Comparison of ENCODE assay signal across 11 mouse cellular contexts in the genomic region with DNA sequence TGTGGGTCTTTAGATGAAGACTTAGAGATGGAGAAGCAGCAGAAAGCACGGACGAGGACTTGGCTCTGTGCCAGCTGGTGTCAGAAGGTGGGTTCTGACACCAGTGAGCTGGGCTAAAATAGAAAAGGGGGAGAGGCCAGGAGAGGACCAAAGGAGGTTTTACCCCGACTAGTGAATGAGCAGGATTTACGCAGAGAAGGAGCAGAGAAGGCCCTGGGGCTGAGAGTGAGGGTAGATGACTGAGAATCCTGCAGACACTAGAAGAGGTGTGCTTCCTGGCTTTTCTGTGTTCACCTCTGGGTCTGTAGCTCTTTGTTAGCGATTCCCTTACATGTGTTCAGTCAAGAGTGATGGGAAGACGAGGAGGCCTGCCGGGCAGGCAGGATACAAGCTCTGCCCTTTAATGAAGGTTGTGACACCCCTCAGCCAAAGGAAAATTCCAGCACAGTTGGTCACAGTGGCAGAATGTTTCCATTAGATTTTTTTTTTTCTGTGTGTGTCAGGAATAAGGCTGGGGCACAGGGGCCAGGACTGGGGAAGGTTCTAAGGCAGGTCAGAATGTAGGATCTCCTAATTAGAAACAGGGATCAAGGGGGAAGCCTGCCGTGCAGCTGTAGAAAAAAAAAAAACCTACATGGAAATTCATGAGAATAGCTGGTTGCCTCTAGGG. TPM values are rescaled to one million over a fixed set of nuclear protein-coding genes. Genes with fewer than 3 reads are reported as not detected.
DNase-seq lines count a peak whose midpoint lies in the region; ATAC-seq and TF ChIP-seq lines count a peak whose summit lies in the region.
"Had no signal": no experiment of that assay in that cellular context is flagged by ENCODE, and none has a peak within 500 bp of the region (broad histone marks: within the 10 kb centered on the region; RNA-seq: fewer than 3 reads in every experiment).

No protein-coding gene starts in this region.

- no peak overlapping the region for H3K9ac ChIP-seq in heart, embryonic 15.5 days
- peak overlapping the region; percentile 79 for H3K9ac ChIP-seq in hindbrain, embryonic 11.5 days (ENCODE audit: low read depth, low read length)
- peak overlapping the region; percentile 33; the same call in 1 of the 2 replicates for H3K9ac ChIP-seq in midbrain, postnatal 0 days (replicated peaks; ENCODE audit: low read length, poor library complexity, severe bottlenecking)
- H3K9ac ChIP-seq: liver, embryonic 14.5 days had no signal

- H3K27ac ChIP-seq in heart, embryonic 15.5 days = peak overlapping the region; percentile 95
- H3K27ac ChIP-seq in hindbrain, embryonic 11.5 days (ENCODE audit: low read depth, low read length) = peak overlapping the region; percentile 85
- H3K27ac ChIP-seq in midbrain, postnatal 0 days (ENCODE audit: low read depth, low read length) = peak overlapping the region; percentile 52
- H3K27ac ChIP-seq: liver, embryonic 14.5 days had no signal

- peak overlapping the region; percentile 86 for H3K4me2 ChIP-seq in heart, embryonic 15.5 days
- H3K4me2 ChIP-seq in hindbrain, embryonic 11.5 days (replicated peaks; ENCODE audit: low read depth, low read length) = peak overlapping the region; percentile 74
- peak overlapping the region; percentile 85 for H3K4me2 ChIP-seq in midbrain, postnatal 0 days (ENCODE audit: low read depth, low read length, poor library complexity, severe bottlenecking)

- H3K27me3 ChIP-seq in heart, embryonic 15.5 days = no peaks in the 10 kb centered on the region
- no peaks in the 10 kb centered on the region for H3K27me3 ChIP-seq in hindbrain, embryonic 11.5 days (ENCODE audit: control insufficient read depth, insufficient read depth, low read length)
- no peaks in the 10 kb centered on the region for H3K27me3 ChIP-seq in midbrain, postnatal 0 days (ENCODE audit: insufficient read depth, low read length)

- peak overlapping the region; percentile 71; the same call in 1 of the 2 replicates for H3K4me3 ChIP-seq in heart, embryonic 15.5 days
- H3K4me3 ChIP-seq in hindbrain, embryonic 11.5 days (ENCODE audit: low read depth, low read length) = peak overlapping the region; percentile 51
- peak overlapping the region; percentile 62 for H3K4me3 ChIP-seq in midbrain, postnatal 0 days (ENCODE audit: low read depth, low read length)

- no peak for TF ChIP-seq CTCF in midbrain, postnatal 0 days (IDR thresholded peaks at IDR 0.05)

- H3K36me3 ChIP-seq in heart, embryonic 15.5 days = no peaks in the 10 kb centered on the region
- H3K36me3 ChIP-seq in hindbrain, embryonic 11.5 days (ENCODE audit: control insufficient read depth, insufficient read depth, low read length) = no peaks in the 10 kb centered on the region
- H3K36me3 ChIP-seq in midbrain, postnatal 0 days (ENCODE audit: insufficient read depth, low read length) = no peaks in the 10 kb centered on the region

- no peaks in the 10 kb centered on the region for H3K9me3 ChIP-seq in heart, embryonic 15.5 days (replicated peaks)
- H3K9me3 ChIP-seq in hindbrain, embryonic 11.5 days (ENCODE audit: control insufficient read depth, low read length) = no peaks in the 10 kb centered on the region
- H3K9me3 ChIP-seq in midbrain, postnatal 0 days (ENCODE audit: low read length) = no peaks in the 10 kb centered on the region

- intact Hi-C loops in heart, postnatal 10 days (cut with DNase I) = no loop called here

- no peak for ATAC-seq in heart, embryonic 15.5 days (replicated peaks; ENCODE audit: insufficient number of reproducible peaks, insufficient read depth, low FRiP score, low read depth)
- no peak for ATAC-seq in hindbrain, embryonic 11.5 days (ENCODE audit: low FRiP score)
- no peak for ATAC-seq in midbrain, postnatal 0 days (ENCODE audit: low FRiP score)
- ATAC-seq: inflammation-experienced regulatory T-cells, adult 6 months had no signal

- H3K4me1 ChIP-seq in heart, embryonic 15.5 days (replicated peaks) = peaks cover 54% of the 10 kb centered on the region
- no peaks in the 10 kb centered on the region for H3K4me1 ChIP-seq in hindbrain, embryonic 11.5 days (replicated peaks; ENCODE audit: control insufficient read depth, insufficient read depth, low read length)
- peaks cover 3% of the 10 kb centered on the region; the same call in 1 of the 2 replicates for H3K4me1 ChIP-seq in midbrain, postnatal 0 days (ENCODE audit: insufficient read depth, low read length)

- DNase-seq in heart, postnatal 10 days = no peak
- peak; percentile 41 for DNase-seq in embryo, embryonic 9.5 days (ENCODE audit: extremely low spot score)
- DNase-seq in hindbrain, embryonic 11.5 days (ENCODE audit: low spot score) = peak; percentile 31
- no peak for DNase-seq in midbrain, postnatal 0 days (ENCODE audit: low spot score)
- no peak for DNase-seq in frontal cortex, postnatal 36 days (ENCODE audit: low spot score in 2 of 2)
- DNase-seq in urinary bladder, postnatal 36 days (ENCODE audit: low spot score in 2 of 2) = no peak
- DNase-seq in right cerebral cortex, adult 2 months (ENCODE audit: low spot score in 2 of 2) = no peak
- DNase-seq: thymus, postnatal 25 days had no signal

- WGBS in heart, embryonic 15.5 days = 34% methylated on average over 8 of the region's 8 CpGs
- WGBS in hindbrain, embryonic 11.5 days = 37% methylated on average over 8 of the region's 8 CpGs
- 19% methylated on average over 8 of the region's 8 CpGs for WGBS in midbrain, postnatal 0 days

RNA-seq across cellular contexts. Expression of gene Dixdc1, which starts 13.3 kb away (rescaled TPM):
- polyA plus RNA-seq in heart, embryonic 15.5 days (2015; fragmentation: Nextera tagmentation; extraction: Ambion mirVana) = 9.1 and 9.2 TPM in 2 replicates
- 1 to 10 TPM; 7.4 to 7.7 TPM for total RNA-seq in heart, postnatal 10 days (2021)
- polyA plus RNA-seq in hindbrain, embryonic 11.5 days (2014; fragmentation: Nextera tagmentation; extraction: Ambion mirVana) = 25.2 and 31.0 TPM in 2 replicates
- 33.3 and 52.6 TPM in 2 replicates for total RNA-seq in midbrain, postnatal 0 days (2014; rRNA removed)
- polyA plus RNA-seq in midbrain, postnatal 0 days (2015; fragmentation: Nextera tagmentation; extraction: Ambion mirVana) = 26.1 and 28.6 TPM in 2 replicates

RNA-seq across cellular contexts. Expression of gene 2310030G06Rik, which starts 20.3 kb away (rescaled TPM):
- 8.7 and 9.2 TPM in 2 replicates for polyA plus RNA-seq in heart, embryonic 15.5 days (2015; fragmentation: Nextera tagmentation; extraction: Ambion mirVana)
- 1 to 10 TPM; 3.6 to 5.6 TPM for total RNA-seq in heart, postnatal 10 days (2021)
- polyA plus RNA-seq in hindbrain, embryonic 11.5 days (2014; fragmentation: Nextera tagmentation; extraction: Ambion mirVana) = 1.3 and 1.7 TPM in 2 replicates
- total RNA-seq in midbrain, postnatal 0 days (2014; rRNA removed) = 1.3 and 1.5 TPM in 2 replicates
- 2.9 and 3.3 TPM in 2 replicates for polyA plus RNA-seq in midbrain, postnatal 0 days (2015; fragmentation: Nextera tagmentation; extraction: Ambion mirVana)
- polyA plus RNA-seq: inflammation-experienced regulatory T-cells, adult 6 months had no signal

RNA-seq across cellular contexts. Expression of gene Cryab, which starts 25.1 kb away (rescaled TPM):
- 978 and 1,330 TPM in 2 replicates for polyA plus RNA-seq in heart, embryonic 15.5 days (2015; fragmentation: Nextera tagmentation; extraction: Ambion mirVana)
- 1,000 to 10,000 TPM; 1,315 to 1,426 TPM for total RNA-seq in heart, postnatal 10 days (2021)
- polyA plus RNA-seq in hindbrain, embryonic 11.5 days (2014; fragmentation: Nextera tagmentation; extraction: Ambion mirVana) = 5.9 and 7.4 TPM in 2 replicates
- total RNA-seq in midbrain, postnatal 0 days (2014; rRNA removed) = 6.2 and 11.3 TPM in 2 replicates
- polyA plus RNA-seq in midbrain, postnatal 0 days (2015; fragmentation: Nextera tagmentation; extraction: Ambion mirVana) = 18.7 and 19.7 TPM in 2 replicates

RNA-seq across cellular contexts. Expression of gene Hspb2, which starts 26.1 kb away (rescaled TPM):
- 236 and 268 TPM in 2 replicates for polyA plus RNA-seq in heart, embryonic 15.5 days (2015; fragmentation: Nextera tagmentation; extraction: Ambion mirVana)
- total RNA-seq in heart, postnatal 10 days (2021) = 100 to 1,000 TPM; 119 to 133 TPM
- polyA plus RNA-seq in hindbrain, embryonic 11.5 days (2014; fragmentation: Nextera tagmentation; extraction: Ambion mirVana) = 1.9 and 2.4 TPM in 2 replicates
- total RNA-seq in midbrain, postnatal 0 days (2014; rRNA removed) = 1.1 and 5.2 TPM in 2 replicates
- polyA plus RNA-seq in midbrain, postnatal 0 days (2015; fragmentation: Nextera tagmentation; extraction: Ambion mirVana) = 2.5 and 2.6 TPM in 2 replicates
- polyA plus RNA-seq: inflammation-experienced regulatory T-cells, adult 6 months had no signal

RNA-seq across cellular contexts. Expression of gene Fdxacb1, which starts 42.0 kb away (rescaled TPM):
- 7.6 and 10.2 TPM in 2 replicates for polyA plus RNA-seq in heart, embryonic 15.5 days (2015; fragmentation: Nextera tagmentation; extraction: Ambion mirVana)
- total RNA-seq in heart, postnatal 10 days (2021) = 1 to 10 TPM; 6.6 to 6.9 TPM
- polyA plus RNA-seq in hindbrain, embryonic 11.5 days (2014; fragmentation: Nextera tagmentation; extraction: Ambion mirVana) = 13.4 and 15.5 TPM in 2 replicates
- 9.7 and 14.1 TPM in 2 replicates for total RNA-seq in midbrain, postnatal 0 days (2014; rRNA removed)
- 9.2 and 13.1 TPM in 2 replicates for polyA plus RNA-seq in midbrain, postnatal 0 days (2015; fragmentation: Nextera tagmentation; extraction: Ambion mirVana)

Comparison
In these comparisons a context has a peak if more than half of its experiments do, and no peak if none do; other contexts are left out.
1. DNase-seq: peak in embryo, embryonic 9.5 days (single experiment) and hindbrain, embryonic 11.5 days (single experiment); none in heart, postnatal 10 days (0 of 2), midbrain, postnatal 0 days (single experiment), frontal cortex, postnatal 36 days (0 of 2), urinary bladder, postnatal 36 days (0 of 2) and right cerebral cortex, adult 2 months (0 of 2).
2. RNA of gene Cryab, which starts 25.1 kb away (polyA plus RNA-seq): 978 to 1,330 TPM in heart, embryonic 15.5 days; 18.7 to 19.7 TPM in midbrain, postnatal 0 days and 5.9 to 7.4 TPM in hindbrain, embryonic 11.5 days; every median in the first group is over 10 times any median in the second.
3. Peak in every context shown above with its lines, with median percentiles within 50 percentile points of each other: H3K27ac ChIP-seq, H3K4me2 ChIP-seq and H3K4me3 ChIP-seq.